Mouse (Mus musculus): ENCODE measurements at regions not wholly inside any gene's neighbourhood (a gene's known extent, or its start where the extent isn't known, plus 50 kb on each side); places are given as distances from the start of the nearest gene placed in this dataset.

- no peak for DNase-seq
Observed at GRCm38 (mm10) chr14:78438064-78438677, 98.4 kb downstream of the Akap11 start.

- peak; percentile 39 for DNase-seq
Observed at GRCm38 (mm10) chr14:78436586-78436985, 100.0 kb downstream of the Akap11 start.

GRCm38 (mm10) chr14:78435982-78436381 lies 100.6 kb downstream of the Akap11 start:
- no peak for DNase-seq

GRCm38 (mm10) chr14:78435561-78435960 lies 101.0 kb downstream of the Akap11 start:
- no peak for DNase-seq

GRCm38 (mm10) chr14:78434753-78435152 lies 101.9 kb downstream of the Akap11 start:
- DNase-seq = no peak

- no peak for DNase-seq
Observed at GRCm38 (mm10) chr14:78434126-78434525, 102.5 kb downstream of the Akap11 start.

- DNase-seq = no peak
Observed at GRCm38 (mm10) chr14:78432471-78432870, 104.1 kb downstream of the Akap11 start.

- no peak for DNase-seq
Observed at GRCm38 (mm10) chr14:78431931-78432330, 104.7 kb downstream of the Akap11 start.

GRCm38 (mm10) chr14:78431406-78431805 lies 105.2 kb downstream of the Akap11 start:
- no peak for DNase-seq

GRCm38 (mm10) chr14:78428233-78429019 lies 108.2 kb downstream of the Akap11 start:
- no peak for DNase-seq

GRCm38 (mm10) chr14:78427062-78427461 lies 109.5 kb downstream of the Akap11 start:
- DNase-seq = no peak

- DNase-seq = no peak
Observed at GRCm38 (mm10) chr14:78422601-78423000, 114.0 kb downstream of the Akap11 start.

GRCm38 (mm10) chr14:78420966-78421365 lies 113.1 kb upstream of the Tnfsf11 start:
- no peak for DNase-seq

- DNase-seq = no peak
Observed at GRCm38 (mm10) chr14:78420176-78420575, 112.3 kb upstream of the Tnfsf11 start.

- DNase-seq = no peak
Observed at GRCm38 (mm10) chr14:78405568-78405967, 97.7 kb upstream of the Tnfsf11 start.

- DNase-seq = no peak
Observed at GRCm38 (mm10) chr14:78397914-78398313, 90.1 kb upstream of the Tnfsf11 start.

GRCm38 (mm10) chr14:78395631-78396030 lies 87.8 kb upstream of the Tnfsf11 start:
- DNase-seq = no peak

GRCm38 (mm10) chr14:78387011-78387410 lies 79.2 kb upstream of the Tnfsf11 start:
- DNase-seq = no peak

- DNase-seq = no peak
Observed at GRCm38 (mm10) chr14:78384370-78384769, 76.5 kb upstream of the Tnfsf11 start.

- peak; percentile 72 for DNase-seq
Observed at GRCm38 (mm10) chr14:78383256-78383709, 75.4 kb upstream of the Tnfsf11 start.

- no peak for DNase-seq
Observed at GRCm38 (mm10) chr14:78380011-78380410, 72.2 kb upstream of the Tnfsf11 start.

GRCm38 (mm10) chr14:78376591-78376990 lies 68.7 kb upstream of the Tnfsf11 start:
- no peak for DNase-seq

GRCm38 (mm10) chr14:78375746-78376495 lies 68.1 kb upstream of the Tnfsf11 start:
- no peak for DNase-seq

- no peak for DNase-seq
Observed at GRCm38 (mm10) chr14:78372102-78372501, 64.3 kb upstream of the Tnfsf11 start.

Data from cerebellum, adult 9-10 months (tissue).